Mouse (Mus musculus) thymus, postnatal 4 days (tissue): Measurements from ENCODE around the gene Dus2.

Source experiments
- DNase-seq: peaks from one replicate; pipeline ENCODE4 v3.0.0; 2021

Dus2 gene

GRCm38 (mm10) chr8:106047854-106048630, 56.9 kb downstream of the Dus2 start:
- DNase-seq, result no peak

- DNase-seq, result no peak
Measured at GRCm38 (mm10) chr8:106049840-106050239, 58.7 kb downstream of the Dus2 start.

DNA sequence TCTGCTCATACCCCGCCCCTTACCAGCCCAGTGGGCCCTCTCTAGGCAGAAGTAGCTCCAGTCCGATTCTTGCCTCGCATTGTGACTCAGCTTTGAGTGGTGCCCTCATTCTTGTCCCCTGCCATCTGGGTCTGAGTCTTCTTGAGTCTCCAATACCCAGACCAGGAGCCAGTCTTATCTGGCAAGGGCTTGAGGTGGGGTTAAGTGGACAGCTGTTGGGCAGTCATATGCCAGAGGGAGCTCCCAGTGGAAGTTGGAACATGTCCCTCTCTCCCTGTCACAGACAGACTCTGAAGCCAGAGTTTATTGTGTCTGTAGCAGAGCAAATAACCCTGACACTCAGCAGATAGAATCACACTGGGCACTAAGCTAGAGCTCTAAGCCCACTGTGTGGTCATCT, 59.9 kb downstream of the Dus2 start:
- no peak for DNase-seq

DNA sequence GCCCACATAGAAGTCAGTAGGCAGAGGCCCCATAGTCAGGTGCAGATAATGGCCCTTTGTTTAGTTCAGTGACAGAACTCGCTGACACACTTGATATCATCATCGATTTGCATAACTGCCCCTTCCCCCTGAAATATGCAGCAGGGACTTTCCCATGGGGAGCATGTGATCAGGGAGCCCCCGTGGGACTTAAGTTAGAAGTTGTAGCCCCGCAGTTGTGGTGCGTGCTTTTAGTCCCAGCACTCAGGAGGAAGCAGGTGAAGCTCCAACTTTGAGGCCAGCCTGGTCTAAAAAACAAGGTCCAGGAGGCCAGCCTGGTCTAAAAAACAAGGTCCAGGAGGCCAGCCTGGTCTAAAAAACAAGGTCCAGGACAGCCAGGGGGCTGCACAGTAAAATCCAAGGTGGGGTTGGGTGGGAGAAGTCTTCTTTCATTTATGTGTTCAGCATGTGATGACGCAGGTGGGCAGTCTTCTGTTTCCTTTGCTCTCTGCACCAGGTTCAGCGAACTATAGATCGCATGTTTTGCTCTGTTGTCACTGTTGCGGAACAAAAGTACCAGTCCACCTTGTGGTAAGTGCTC, 61.5 kb downstream of the Dus2 start:
- peak; percentile 59 for DNase-seq

DNA sequence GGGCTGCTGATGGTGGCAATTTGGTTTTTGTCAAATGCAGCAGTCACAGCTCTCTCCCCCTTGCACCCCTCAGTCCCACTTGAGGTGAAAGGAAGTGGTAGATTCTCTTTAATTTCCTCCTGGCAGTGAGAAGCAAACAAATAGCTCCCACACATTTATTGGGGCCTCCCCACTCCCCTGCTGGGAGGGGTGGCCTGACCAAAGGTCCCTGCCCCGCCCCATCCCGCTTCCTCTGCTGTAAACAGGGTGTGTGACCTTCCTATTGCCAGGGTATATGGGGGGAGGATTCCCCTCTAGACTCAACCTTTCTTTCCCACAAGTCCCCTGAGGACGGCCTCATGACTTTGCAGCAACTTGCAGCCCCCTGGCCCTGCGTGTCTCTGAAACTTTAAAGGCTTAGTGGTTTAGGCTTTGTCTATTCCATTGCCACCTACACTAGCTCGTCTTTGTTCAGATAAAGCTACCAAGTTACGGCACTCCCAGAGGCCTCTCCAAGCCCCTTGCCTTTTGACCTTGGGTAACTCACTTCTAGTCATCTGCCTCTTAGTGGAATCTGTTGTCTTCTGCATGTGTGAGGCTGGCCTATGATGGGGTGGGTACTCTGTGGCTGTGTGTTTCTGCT, 63.2 kb downstream of the Dus2 start:
- DNase-seq, result peak; percentile 85

- peak; percentile 63 for DNase-seq
Measured at GRCm38 (mm10) chr8:106055038-106055437, 63.9 kb downstream of the Dus2 start.

GRCm38 (mm10) chr8:106056455-106056982, 65.4 kb downstream of the Dus2 start:
- no peak for DNase-seq

DNA sequence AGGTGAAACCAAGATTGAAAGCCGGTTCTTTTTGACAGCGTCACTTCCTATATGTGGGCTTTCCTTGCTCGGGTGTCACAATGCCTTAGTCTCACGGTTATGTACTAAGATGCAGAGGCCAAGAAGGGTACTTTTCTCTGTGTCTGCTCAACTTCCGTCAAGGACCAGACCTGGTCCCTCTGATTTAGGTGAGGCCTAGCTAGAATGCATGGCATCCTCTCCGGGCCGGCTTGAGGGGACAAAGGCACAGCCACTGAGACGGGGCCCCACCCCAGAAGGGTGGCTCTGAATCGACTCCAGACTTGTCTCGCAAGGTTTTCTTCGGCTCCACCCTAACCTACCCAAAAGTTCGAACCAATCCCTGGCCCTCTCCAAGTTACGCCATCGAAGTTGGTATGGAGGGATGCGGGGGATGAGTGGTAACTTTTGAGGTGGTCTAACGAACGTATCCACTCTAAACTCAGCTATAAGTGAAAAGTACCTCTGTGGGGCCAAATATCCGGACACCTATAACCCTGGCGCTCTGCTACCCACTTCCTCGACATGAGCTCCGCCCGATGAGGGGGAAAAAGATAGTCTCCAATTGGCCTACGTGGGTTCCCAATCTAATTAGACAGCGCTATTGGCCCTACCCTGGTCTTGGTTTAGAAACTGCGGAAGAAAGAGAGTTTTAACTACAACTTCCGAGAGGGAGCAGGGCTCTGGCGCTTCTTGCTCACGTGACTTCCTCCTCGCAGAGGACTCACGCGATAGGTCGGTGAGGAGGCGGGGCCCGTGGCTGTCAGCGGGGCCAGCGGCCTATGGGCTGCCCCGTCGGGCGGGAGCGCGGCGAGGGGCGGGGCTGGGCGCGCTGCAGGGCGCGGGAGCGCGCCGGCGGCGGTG, 67.8 kb downstream of the Dus2 start, which contains the start of gene Nfatc3:
Gene Nfatc3, plus strand, starts transcription at position 110 of the 882 bp plus-strand sequence.
- peak; percentile 99 for DNase-seq

DNA sequence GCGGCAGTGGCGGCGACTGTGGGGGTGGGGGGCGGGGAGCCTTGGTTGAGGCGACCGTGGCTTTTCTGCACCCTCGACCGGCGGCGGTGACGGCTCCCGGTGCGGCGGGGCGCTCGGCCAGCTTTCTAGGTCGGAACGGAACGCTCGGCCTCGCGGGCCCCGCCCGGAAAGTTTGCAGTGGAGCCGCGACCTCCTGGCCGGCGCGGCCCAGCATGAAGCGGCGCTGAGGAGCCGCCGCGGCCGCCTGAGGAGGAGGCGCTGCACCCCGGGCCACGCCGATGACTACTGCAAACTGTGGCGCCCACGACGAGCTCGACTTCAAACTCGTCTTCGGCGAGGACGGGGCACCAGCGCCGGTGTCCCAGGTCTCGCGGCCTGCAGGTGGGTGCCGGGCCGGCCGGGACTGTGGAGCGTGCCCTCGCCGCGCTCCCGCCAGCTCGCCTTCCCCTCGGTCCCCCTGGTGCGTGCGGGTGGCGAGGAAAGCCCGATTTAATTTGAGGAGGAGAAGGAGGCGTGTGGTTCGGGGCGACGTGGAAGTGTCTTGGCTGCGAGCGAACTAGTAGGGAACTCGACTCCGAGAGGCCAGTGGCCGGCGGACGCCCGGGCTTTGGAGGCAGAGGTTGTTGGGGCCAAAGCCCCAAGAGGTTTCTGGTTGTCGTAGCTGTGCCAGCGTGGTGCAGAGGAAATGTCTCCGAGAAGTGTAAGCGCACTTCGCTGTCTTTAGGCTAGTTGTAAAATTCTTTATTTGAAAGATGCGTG, 68.7 kb downstream of the Dus2 start:
- DNase-seq, result no peak

DNA sequence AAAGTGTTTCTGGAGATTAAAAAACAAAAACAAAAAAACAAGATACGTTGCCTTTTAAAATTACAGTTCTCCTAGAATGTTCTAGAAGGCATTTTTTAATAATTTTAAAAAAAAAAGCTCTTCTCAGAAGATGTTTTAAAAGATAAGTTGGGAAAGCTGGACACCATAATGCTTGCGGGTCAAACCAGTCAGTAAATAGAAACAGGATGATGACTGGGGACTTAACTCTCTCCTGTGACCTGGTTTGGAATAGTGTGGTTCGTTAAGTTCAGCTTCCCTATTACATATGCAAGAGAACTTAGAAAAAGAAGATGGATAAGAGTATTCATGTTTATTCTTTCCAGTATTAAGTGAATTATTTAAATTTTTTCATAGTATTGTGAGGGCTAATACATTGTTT, 69.4 kb downstream of the Dus2 start:
- no peak for DNase-seq

DNA sequence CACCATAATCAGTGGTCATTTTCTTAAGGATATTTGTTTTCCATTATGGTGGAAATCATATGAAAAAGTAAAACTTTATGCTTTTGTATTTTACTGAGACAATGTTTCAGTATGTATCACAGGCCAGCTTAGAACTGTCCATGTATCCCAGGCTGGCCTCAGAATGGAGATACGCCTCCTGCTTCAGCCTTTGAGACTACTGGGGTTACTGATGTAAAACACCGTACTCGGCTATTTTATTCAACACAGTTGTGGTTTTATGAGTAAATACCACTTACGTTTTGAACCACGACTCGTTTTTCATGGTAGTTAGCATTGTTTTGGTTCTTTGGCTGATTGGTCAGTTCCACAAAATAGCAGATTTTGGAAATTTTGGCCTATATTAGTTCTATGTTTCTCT, 70.5 kb downstream of the Dus2 start:
- DNase-seq, result no peak

DNA sequence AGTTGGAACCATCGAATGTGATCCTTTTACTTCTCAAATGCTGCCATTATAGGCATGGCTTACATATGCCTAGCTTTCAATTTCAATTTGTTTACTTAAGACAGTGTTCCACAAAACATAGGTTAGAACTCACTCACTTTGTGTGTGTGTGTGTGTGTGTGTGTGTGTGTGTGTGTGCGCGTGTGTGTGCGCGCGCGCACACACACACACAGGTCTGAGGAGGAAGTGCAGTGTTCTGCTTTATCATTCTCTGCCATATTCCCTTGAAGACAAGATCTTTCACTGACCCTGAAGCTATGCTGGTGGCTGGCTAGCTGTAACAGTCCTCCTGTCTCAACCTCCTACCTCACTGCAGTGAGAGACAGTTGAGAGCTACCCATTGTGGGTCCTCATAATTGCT, 71.9 kb downstream of the Dus2 start:
- DNase-seq, result no peak

GRCm38 (mm10) chr8:106066721-106067120, 75.6 kb downstream of the Dus2 start:
- DNase-seq, result no peak

- no peak for DNase-seq
Measured at GRCm38 (mm10) chr8:106069565-106069964, 78.4 kb downstream of the Dus2 start.

GRCm38 (mm10) chr8:106072113-106072512, 81.0 kb downstream of the Dus2 start:
- DNase-seq, result no peak

DNA sequence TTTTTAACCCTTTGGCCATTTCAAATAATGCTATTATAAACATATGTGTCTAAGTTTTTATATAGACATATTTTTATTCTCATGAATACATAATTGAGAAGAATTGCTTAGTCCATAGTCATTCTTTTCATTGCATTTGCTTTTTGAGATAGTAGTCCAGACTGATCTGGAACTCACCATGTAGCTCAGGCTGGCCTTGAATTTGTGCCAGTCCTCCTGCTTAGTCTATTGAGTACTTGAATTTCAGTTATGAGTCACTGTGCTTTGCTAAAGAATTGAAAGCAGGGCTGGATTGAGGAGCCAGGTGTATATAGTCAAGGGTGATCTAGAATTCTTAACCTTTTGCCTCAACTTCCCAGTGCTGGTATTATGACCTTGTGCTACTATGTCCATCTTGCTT, 83.1 kb downstream of the Dus2 start:
- DNase-seq, result no peak

- no peak for DNase-seq
Measured at GRCm38 (mm10) chr8:106074659-106075058, 83.5 kb downstream of the Dus2 start.

DNA sequence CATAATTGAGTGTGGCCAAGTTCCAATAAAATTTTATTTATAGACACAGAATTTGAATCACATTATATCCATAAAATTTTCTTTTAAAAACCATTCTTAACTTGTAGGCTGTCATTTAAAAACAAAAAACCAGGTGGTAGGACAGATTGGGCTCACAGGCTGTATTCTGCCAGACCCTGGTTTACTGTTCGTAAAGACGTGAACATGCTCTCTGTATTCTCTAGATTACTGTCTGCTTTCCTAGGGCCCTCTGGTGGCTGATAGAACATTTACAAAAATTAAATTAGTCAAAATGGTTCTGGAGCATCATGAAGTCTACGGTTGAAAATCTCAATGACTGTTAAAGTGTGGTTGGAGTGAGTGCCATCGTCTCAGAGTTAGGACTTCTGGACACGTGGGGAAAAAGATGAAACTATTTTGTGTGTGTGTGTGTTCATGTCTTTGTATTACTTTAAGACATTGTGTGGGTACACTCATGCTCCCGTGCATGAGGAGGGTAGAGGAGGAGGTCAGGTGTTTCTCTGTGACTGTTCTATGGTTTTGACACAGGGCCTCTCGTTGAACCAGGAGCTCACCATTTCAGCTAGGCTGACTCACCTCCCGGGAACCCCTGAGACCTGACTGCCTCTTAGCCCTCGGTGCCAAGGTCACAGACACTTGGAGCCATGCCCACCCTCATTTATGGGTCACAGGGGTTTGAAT, 84.2 kb downstream of the Dus2 start:
- no peak for DNase-seq

DNA sequence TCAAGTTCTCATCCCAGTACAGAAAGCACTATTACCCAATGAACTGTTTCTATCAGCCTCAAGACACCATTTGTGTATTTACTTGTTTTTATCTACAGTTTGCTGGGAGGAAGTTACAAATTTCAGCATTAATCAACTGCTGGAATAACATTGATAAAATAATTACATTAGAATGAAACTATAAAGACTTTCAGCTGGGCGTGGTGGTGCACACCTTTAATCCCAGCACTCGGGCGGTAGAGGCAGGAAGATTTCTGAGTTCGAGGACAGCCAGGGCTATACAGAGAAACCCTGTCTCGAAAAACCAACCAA, 84.7 kb downstream of the Dus2 start:
- DNase-seq, result no peak

DNA sequence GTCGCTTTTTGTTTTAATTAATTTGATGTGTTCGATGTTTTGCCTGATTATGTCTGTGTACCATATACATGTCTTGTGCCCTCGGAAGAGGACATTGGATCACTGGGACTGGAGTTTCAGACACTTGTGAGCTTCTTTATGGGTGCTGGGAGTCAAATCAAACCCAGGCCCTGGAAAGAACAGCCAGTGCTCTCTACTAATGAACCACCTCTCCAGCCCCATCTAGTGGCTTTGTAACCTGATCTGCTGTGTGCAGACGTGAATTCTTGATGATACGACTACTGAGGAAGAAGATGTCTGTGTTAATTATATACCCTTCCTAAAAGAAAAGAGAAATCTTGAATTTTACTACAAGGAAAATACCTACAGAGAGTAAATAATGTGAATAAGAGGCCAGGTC, 85.5 kb downstream of the Dus2 start:
- peak; percentile 62 for DNase-seq

GRCm38 (mm10) chr8:106077452-106078067, 86.4 kb downstream of the Dus2 start:
- DNase-seq, result no peak
